In genomic region chr3:33742138-33742537, GRCm38 (mm10) we compare ENCODE assay signal across 21 mouse cellular contexts. TPM values are rescaled to one million over a fixed set of nuclear protein-coding genes. Genes with fewer than 3 reads are reported as not detected.
DNase-seq lines count a peak whose midpoint lies in the region; ATAC-seq and TF ChIP-seq lines count a peak whose summit lies in the region.
"Had no signal": no experiment of that assay in that cellular context is flagged by ENCODE, and none has a peak within 500 bp of the region (broad histone marks: within the 10 kb centered on the region; RNA-seq: fewer than 3 reads in every experiment).

No protein-coding gene starts in this region.

- DNase-seq in forebrain, postnatal 0 days = peak; percentile 7
- peak; percentile 35 to 48 for DNase-seq in right cerebral cortex, adult 2 months (ENCODE audit: low spot score in 2 of 2)
- no peak for DNase-seq in right cerebral cortex, postnatal 25 days
- DNase-seq in left cerebral cortex, adult 18-20 months (ENCODE audit: low spot score in 2 of 2) = peak; percentile 5 to 33
- no peak for DNase-seq in gastrocnemius, postnatal 4 days (ENCODE audit: low spot score in 2 of 2)
- DNase-seq in embryo, embryonic 9.5 days (ENCODE audit: extremely low spot score) = no peak
- DNase-seq: cerebellum, postnatal 10 days; kidney, adult 11 months; liver, embryonic 13.5 days; lung, postnatal 4 days; thymus, postnatal 14 days had no signal

- no peak overlapping the region for H3K9ac ChIP-seq in forebrain, postnatal 0 days
- no peak overlapping the region for H3K9ac ChIP-seq in forebrain, embryonic 16.5 days (replicated peaks; ENCODE audit: low read depth, low read length)
- H3K9ac ChIP-seq: limb, embryonic 12.5 days; liver, embryonic 13.5 days; lung, embryonic 15.5 days; neural tube, embryonic 15.5 days had no signal

- WGBS in forebrain, postnatal 0 days = 80% methylated on average over 4 of the region's 4 CpGs
- WGBS in forebrain, embryonic 16.5 days = 87% methylated on average over 4 of the region's 4 CpGs

- H3K4me3 ChIP-seq in forebrain, postnatal 0 days (ENCODE audit: low read depth, low read length) = no peak overlapping the region
- H3K4me3 ChIP-seq in forebrain, embryonic 16.5 days (replicated peaks; ENCODE audit: low read length) = no peak overlapping the region
- H3K4me3 ChIP-seq: forebrain, embryonic 10.5 days; heart, embryonic 10.5 days; hindbrain, embryonic 10.5 days; limb, embryonic 12.5 days; liver, embryonic 13.5 days; lung, embryonic 15.5 days; neural tube, embryonic 15.5 days had no signal

- H3K27ac ChIP-seq in forebrain, postnatal 0 days (ENCODE audit: low read depth, low read length) = no peak overlapping the region
- H3K27ac ChIP-seq in forebrain, embryonic 16.5 days (ENCODE audit: low read length) = no peak overlapping the region
- H3K27ac ChIP-seq: forebrain, embryonic 10.5 days; heart, embryonic 10.5 days; hindbrain, embryonic 10.5 days; hindbrain, postnatal 0 days; limb, embryonic 12.5 days; liver, embryonic 13.5 days; lung, embryonic 15.5 days; neural tube, embryonic 15.5 days had no signal

- no peak overlapping the region for H3K4me2 ChIP-seq in forebrain, postnatal 0 days (ENCODE audit: low read depth)
- H3K4me2 ChIP-seq in forebrain, embryonic 16.5 days (ENCODE audit: low read length) = no peak overlapping the region
- H3K4me2 ChIP-seq: limb, embryonic 12.5 days; liver, embryonic 13.5 days; lung, embryonic 15.5 days; neural tube, embryonic 15.5 days had no signal

- H3K27me3 ChIP-seq in forebrain, postnatal 0 days (ENCODE audit: insufficient read depth, low read length) = no peaks in the 10 kb centered on the region
- no peaks in the 10 kb centered on the region for H3K27me3 ChIP-seq in forebrain, embryonic 16.5 days (replicated peaks; ENCODE audit: control insufficient read depth, insufficient read depth, low read length)
- H3K27me3 ChIP-seq: CH12.LX; limb, embryonic 12.5 days; liver, embryonic 13.5 days; lung, embryonic 15.5 days; neural tube, embryonic 15.5 days had no signal

- H3K9me3 ChIP-seq in forebrain, postnatal 0 days (ENCODE audit: low read length) = no peaks in the 10 kb centered on the region
- no peaks in the 10 kb centered on the region for H3K9me3 ChIP-seq in forebrain, embryonic 16.5 days (ENCODE audit: control insufficient read depth, low read length)
- H3K9me3 ChIP-seq: forebrain, embryonic 10.5 days; heart, embryonic 10.5 days; hindbrain, embryonic 10.5 days; limb, embryonic 12.5 days; liver, embryonic 13.5 days; lung, embryonic 15.5 days; neural tube, embryonic 15.5 days had no signal

- H3K4me1 ChIP-seq in forebrain, postnatal 0 days (ENCODE audit: insufficient read depth) = no peaks in the 10 kb centered on the region
- H3K4me1 ChIP-seq in forebrain, embryonic 16.5 days (replicated peaks; ENCODE audit: control insufficient read depth, insufficient read depth, low read length) = no peaks in the 10 kb centered on the region
- H3K4me1 ChIP-seq: forebrain, embryonic 10.5 days; hindbrain, embryonic 10.5 days; limb, embryonic 12.5 days; liver, embryonic 13.5 days; lung, embryonic 15.5 days; neural tube, embryonic 15.5 days had no signal

- no peaks in the 10 kb centered on the region for H3K36me3 ChIP-seq in forebrain, postnatal 0 days (ENCODE audit: insufficient read depth)
- H3K36me3 ChIP-seq in forebrain, embryonic 16.5 days (ENCODE audit: control insufficient read depth, insufficient read depth) = no peaks in the 10 kb centered on the region
- H3K36me3 ChIP-seq: forebrain, embryonic 10.5 days; heart, embryonic 10.5 days; hindbrain, embryonic 10.5 days; limb, embryonic 12.5 days; liver, embryonic 13.5 days; lung, embryonic 15.5 days; neural tube, embryonic 15.5 days had no signal

- no peak for TF ChIP-seq CTCF in forebrain, postnatal 0 days (IDR thresholded peaks at IDR 0.05; ENCODE audit: low read depth)

- ATAC-seq in forebrain, postnatal 0 days = no peak; the same call in 1 of the 2 replicates
- no peak for ATAC-seq in forebrain, embryonic 16.5 days
- ATAC-seq: hindbrain, postnatal 0 days; midbrain, embryonic 16.5 days had no signal

RNA-seq across cellular contexts. Expression of gene Ttc14, which starts 57.5 kb away (rescaled TPM):
- 50.0 and 50.6 TPM in 2 replicates for total RNA-seq in forebrain, postnatal 0 days (2014; rRNA removed)
- polyA plus RNA-seq in forebrain, postnatal 0 days (2015; fragmentation: Nextera tagmentation; extraction: Ambion mirVana) = 36.8 and 43.7 TPM in 2 replicates
- polyA plus RNA-seq in forebrain, embryonic 16.5 days (2015; fragmentation: Nextera tagmentation; extraction: Ambion mirVana) = 73.3 and 75.6 TPM in 2 replicates
- total RNA-seq in left cerebral cortex, adult 18-20 months (2021) = 10 to 100 TPM; 66.9 to 84.5 TPM
- total RNA-seq in gastrocnemius, postnatal 4 days (2021) = 10 to 100 TPM; 24.6 to 32.5 TPM

Comparison
In these comparisons a context has a peak if more than half of its experiments do, and no peak if none do; other contexts are left out.
1. DNase-seq: peak in forebrain, postnatal 0 days (single experiment), right cerebral cortex, adult 2 months (2 of 2) and left cerebral cortex, adult 18-20 months (2 of 2); none in right cerebral cortex, postnatal 25 days (single experiment), gastrocnemius, postnatal 4 days (0 of 2) and embryo, embryonic 9.5 days (single experiment).